Mouse (Mus musculus) CH12.LX (cell line): ENCODE measurements around the gene Katna1.
A peak's percentile ranks its signal among the peaks of the same experiment; 100 is the strongest.

Source experiments
- BHLHE40 ChIP-seq: IDR thresholded peaks from 2 replicates; pipeline ENCODE4 v1.6.1; 2011; ENCODE audit warnings: mild to moderate bottlenecking, low read depth, low read length, improper control_type of control experiment
- CHD2 ChIP-seq: IDR thresholded peaks from 2 replicates; pipeline ENCODE4 v1.6.1; 2011; ENCODE audit warnings: low read length, improper control_type of control experiment
- CTCF ChIP-seq, 2 experiments: IDR thresholded peaks in 1 of 2; conservative IDR thresholded peaks in 1 of 2; 2 replicates each; pipeline ENCODE4 v1.5.1; 2011 to 2012; ENCODE audit warnings: low read depth in 2 of 2, low read length in 2 of 2, improper control_type of control experiment in 1 of 2, inconsistent platforms in 1 of 2, mild to moderate bottlenecking in 1 of 2, moderate library complexity in 1 of 2
- ELF1 ChIP-seq: IDR thresholded peaks from 2 replicates; pipeline ENCODE4 v1.6.1; 2014; ENCODE audit warnings: low read depth, mild to moderate bottlenecking, inconsistent platforms, low read length, improper control_type of control experiment
- EP300 ChIP-seq: IDR thresholded peaks from 2 replicates; pipeline ENCODE4 v1.6.1; 2011; ENCODE audit warnings: low read length, improper control_type of control experiment
- ETS1 ChIP-seq: conservative IDR thresholded peaks from 2 replicates; pipeline ENCODE4 v1.6.1; 2012; ENCODE audit warnings: low read depth, mild to moderate bottlenecking, inconsistent platforms, low read length, improper control_type of control experiment, moderate library complexity
- KAT2A ChIP-seq: IDR thresholded peaks from 2 replicates; pipeline ENCODE4 v1.6.1; 2012; ENCODE audit warnings: low read length, improper control_type of control experiment, inconsistent platforms; ENCODE audit not compliant: insufficient replicate concordance
- MAFK ChIP-seq: IDR thresholded peaks from 2 replicates; pipeline ENCODE4 v1.6.1; 2011; ENCODE audit warnings: low read length, improper control_type of control experiment; ENCODE audit not compliant: insufficient replicate concordance
- MAZ ChIP-seq: IDR thresholded peaks from 2 replicates; pipeline ENCODE4 v1.6.1; 2012; ENCODE audit warnings: low read depth, mild to moderate bottlenecking, inconsistent platforms, low read length, improper control_type of control experiment, moderate library complexity
- MXI1 ChIP-seq: IDR thresholded peaks from 2 replicates; pipeline ENCODE4 v1.6.1; 2011; ENCODE audit warnings: mild to moderate bottlenecking, low read depth, low read length, improper control_type of control experiment
- POLR2A ChIP-seq: IDR thresholded peaks from 2 replicates; pipeline ENCODE4 v1.6.1; 2011; ENCODE audit warnings: low read depth, mild to moderate bottlenecking, improper control_type of control experiment, low read length
- RAD21 ChIP-seq: IDR thresholded peaks from 2 replicates; pipeline ENCODE4 v1.6.1; 2011; ENCODE audit warnings: low read depth, mild to moderate bottlenecking, low read length, improper control_type of control experiment, moderate library complexity
- TBP ChIP-seq: conservative IDR thresholded peaks from 2 replicates; pipeline ENCODE4 v1.6.1; 2011; ENCODE audit warnings: low read depth, low read length, improper control_type of control experiment
- ZC3H11A ChIP-seq: IDR thresholded peaks from 2 replicates; pipeline ENCODE4 v1.6.1; 2012; ENCODE audit warnings: low read depth, mild to moderate bottlenecking, inconsistent platforms, low read length, improper control_type of control experiment

GRCm38 (mm10) chr10:7681343-7682025 lies 44.3 kb upstream of the Katna1 start:
- TF ChIP-seq EP300 (no peak), ELF1 (no peak), POLR2A (no peak), BHLHE40 (no peak), CTCF (conservative IDR thresholded peaks at IDR 0.05 in 1 of 2, IDR thresholded peaks at IDR 0.05 in 1 of 2; ENCODE audit: low read depth in 2 of 2, low read length in 2 of 2) (peak in 1 of 2 experiments; percentile 19; a peak in 1 of 4 replicates), MAFK (no peak), KAT2A (no peak), TBP (no peak), CHD2 (no peak), RAD21 (no peak), MXI1 (no peak), ETS1 (no peak), MAZ (no peak), ZC3H11A (no peak)
